Mouse (Mus musculus): Measurements from ENCODE around the gene Xrra1.

GRCm38 (mm10) chr7:99869296-99869695 is 10.4 kb downstream of the Xrra1 start:
- TF ChIP-seq POLR2A (IDR thresholded peaks at IDR 0.05; ENCODE audit: extremely low read depth, insufficient read depth, low read length) (no peak), CTCF (IDR thresholded peaks at IDR 0.05; ENCODE audit: low read depth, low read length) (no peak)

All from liver, adult 2 months (tissue).